Mouse (Mus musculus): ENCODE results near the gene Tbc1d20. TPM values are rescaled to one million over a fixed set of nuclear protein-coding genes. Genes with fewer than 3 reads are reported as not detected.
"Not testable (repeated sequence)": the region's sequence is repeated elsewhere in the genome, so short reads cannot be mapped to it uniquely, and the experiment has no call there.

Tbc1d20 gene
- polyA plus RNA-seq (2012; rRNA removed) = 61.9 and 68.5 TPM in 2 replicates

DNA sequence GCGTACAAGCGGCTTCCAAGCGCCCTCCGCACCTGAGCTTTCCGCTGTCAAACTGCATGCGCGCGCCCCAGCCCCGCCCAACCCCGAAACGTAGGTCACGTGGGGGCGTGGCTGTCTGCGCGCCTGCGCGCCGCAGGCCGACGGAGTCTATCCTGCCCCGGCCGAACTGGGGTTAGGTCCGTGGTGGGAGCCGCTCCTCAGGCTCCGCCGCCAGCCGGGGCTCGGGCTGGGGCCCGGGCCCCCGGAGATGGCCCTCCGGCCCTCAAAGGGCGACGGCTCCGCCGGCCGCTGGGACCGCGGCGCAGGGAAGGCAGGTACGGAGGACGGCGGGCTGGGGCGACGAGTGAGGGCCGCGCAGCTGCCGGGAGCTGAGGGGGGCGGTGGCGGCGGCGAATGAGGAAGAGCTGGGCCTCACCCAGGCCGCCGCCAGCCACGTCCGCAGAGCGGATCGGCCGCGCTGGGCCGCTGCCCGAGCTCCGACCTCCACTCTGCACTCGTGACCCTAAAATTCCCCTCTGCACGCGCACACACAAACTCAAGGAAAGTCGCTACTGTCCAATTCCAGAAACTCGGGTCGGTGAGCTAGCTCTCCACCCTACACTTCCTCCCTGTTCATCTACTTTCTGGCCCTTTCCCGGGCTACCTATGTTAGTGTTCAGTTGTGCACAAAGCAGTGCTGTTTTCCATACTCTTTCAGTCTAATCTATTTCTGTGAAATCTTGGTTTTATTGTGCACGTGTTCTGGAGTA lies at the start of gene Tbc1d20:
Gene Tbc1d20 (plus strand): TSS at position 102 of the 749 bp plus-strand sequence.
- no peak for DNase-seq (ENCODE audit: low read depth, low spot score)

DNA sequence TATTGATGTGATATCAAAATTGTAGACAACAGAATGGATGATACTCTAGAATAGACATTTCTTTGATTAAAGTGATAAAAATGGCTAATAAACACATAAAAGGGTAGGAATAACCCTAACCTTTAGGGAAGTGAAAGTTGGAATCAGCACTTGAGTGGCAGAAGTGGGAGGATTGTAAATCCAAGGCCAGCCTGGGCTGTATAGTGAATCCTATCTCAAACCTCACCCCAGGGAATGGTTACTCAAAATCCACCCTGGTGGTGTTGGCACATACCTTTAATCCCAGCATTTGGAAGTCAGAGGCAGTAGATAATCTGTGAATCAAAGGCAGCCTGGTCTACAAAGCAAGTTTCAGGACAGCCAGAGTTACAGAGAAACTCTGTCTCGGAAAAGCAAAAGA lies 46.4 kb upstream of the Tbc1d20 start:
- no peak for DNase-seq (ENCODE audit: low read depth, low spot score)
- WGBS = 76% methylated on average over 1 of the region's 1 CpGs

More for the DNA sequence above, at the start of gene Tbc1d20:
- WGBS = under 1% methylated on average over 60 of the region's 70 CpGs

DNA sequence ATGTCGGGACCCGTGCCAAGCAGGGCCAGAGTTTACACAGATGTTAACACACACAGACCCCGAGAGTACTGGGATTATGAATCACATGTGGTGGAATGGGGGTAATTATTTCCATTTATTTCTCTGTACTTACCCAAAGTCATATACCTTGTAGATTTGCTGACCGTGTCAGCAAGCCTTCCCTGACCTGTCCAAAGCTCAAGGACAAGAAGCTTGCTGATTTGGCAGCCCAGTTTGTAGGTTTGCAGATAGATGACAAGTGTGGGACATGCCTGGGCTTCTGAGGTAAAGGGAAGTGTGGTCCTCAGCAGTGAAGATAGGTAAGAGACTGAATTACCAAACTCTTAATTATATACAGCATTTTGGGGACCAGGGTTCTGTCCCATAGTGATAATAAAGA lies 43.1 kb upstream of the Tbc1d20 start:
- WGBS = 28% methylated on average over 4 of the region's 4 CpGs
- DNase-seq (ENCODE audit: low read depth, low spot score) = no peak

DNA sequence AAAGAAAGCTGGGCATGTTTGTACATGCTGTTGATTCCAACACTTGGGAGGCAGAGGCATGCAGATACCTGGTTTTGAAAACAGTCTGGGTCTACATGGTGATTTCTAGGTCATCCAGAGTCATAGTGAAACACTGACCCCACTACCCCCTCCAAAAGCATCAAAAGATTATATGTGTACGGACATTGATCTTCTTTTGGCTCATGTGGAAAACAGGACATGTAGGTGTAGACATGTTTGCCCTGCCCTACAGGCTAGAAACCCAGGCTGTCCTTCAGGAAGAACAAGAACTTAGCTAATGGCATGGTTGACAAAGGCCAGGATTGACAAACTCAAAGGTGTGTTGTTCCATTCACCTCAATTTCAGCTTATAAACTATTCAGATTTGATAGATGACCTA lies 33.9 kb upstream of the Tbc1d20 start:
- no peak for DNase-seq (ENCODE audit: low read depth, low spot score)
- WGBS = 91% methylated on average over 1 of the region's 1 CpGs

DNA sequence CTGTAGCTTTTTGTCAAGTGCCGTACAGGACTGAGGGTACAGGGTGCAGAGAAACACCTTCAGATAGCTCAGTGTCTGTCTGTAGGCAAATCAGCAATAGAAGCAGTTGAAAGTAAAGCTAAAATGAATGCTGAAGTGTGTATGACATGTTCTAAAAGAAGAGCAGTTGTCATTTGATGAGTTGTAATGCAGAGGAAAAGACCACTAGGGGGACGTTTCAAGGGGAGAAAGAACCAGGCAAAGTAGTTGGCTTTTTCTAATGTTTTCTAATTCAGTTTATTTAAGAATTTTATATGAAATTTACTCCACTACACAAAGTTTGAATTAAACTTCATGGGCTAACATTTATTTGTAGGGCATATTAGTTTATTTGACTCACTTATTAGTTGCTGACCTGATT lies 20.0 kb upstream of the Tbc1d20 start:
- DNase-seq (ENCODE audit: low read depth, low spot score) = no peak
- WGBS = 78% methylated on average over 2 of the region's 2 CpGs

GRCm38 (mm10) chr2:152281407-152281806 lies 12.2 kb upstream of the Tbc1d20 start:
- 24% methylated on average over 3 of the region's 3 CpGs for WGBS
- no peak for DNase-seq (ENCODE audit: low read depth, low spot score)

DNA sequence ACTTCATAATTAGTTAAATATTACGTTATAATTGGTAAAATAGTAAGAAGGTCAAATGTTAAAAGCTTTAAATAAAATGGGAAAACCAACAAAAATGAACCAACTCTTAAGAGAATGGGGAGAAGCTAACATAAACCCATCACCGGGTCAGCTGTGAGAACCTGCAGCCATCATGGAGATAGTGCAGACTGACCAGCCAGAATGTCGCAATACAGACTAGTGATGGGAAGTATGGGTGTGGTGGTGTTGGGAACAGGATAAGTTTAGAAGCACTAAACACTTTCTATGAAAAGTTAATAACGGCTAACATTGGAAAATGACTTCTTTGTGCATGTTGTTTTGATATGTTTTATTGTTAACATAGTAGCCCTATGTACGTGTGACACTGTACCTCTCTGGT lies 6.1 kb upstream of the Tbc1d20 start:
- WGBS = 80% methylated on average over 5 of the region's 5 CpGs
- no peak for DNase-seq (ENCODE audit: low read depth, low spot score)

GRCm38 (mm10) chr2:152288046-152288445 lies 5.6 kb upstream of the Tbc1d20 start:
- WGBS = 78% methylated on average over 8 of the region's 8 CpGs
- DNase-seq (ENCODE audit: low read depth, low spot score) = no peak

- not testable (repeated sequence) for DNase-seq (ENCODE audit: low read depth, low spot score)
- WGBS = 60% methylated on average over 2 of the region's 2 CpGs
These were observed 4.0 kb upstream of the Tbc1d20 start for GRCm38 (mm10) chr2:152289623-152290022.

GRCm38 (mm10) chr2:152292475-152292874 lies 1.2 kb upstream of the Tbc1d20 start:
- DNase-seq (ENCODE audit: low read depth, low spot score) = no peak
- WGBS = 76% methylated on average over 2 of the region's 2 CpGs

GRCm38 (mm10) chr2:152293179-152293726 lies 375 bp upstream of the Tbc1d20 start:
- DNase-seq (ENCODE audit: low read depth, low spot score) = no peak
- WGBS = 1% methylated on average over 15 of the region's 15 CpGs

DNA sequence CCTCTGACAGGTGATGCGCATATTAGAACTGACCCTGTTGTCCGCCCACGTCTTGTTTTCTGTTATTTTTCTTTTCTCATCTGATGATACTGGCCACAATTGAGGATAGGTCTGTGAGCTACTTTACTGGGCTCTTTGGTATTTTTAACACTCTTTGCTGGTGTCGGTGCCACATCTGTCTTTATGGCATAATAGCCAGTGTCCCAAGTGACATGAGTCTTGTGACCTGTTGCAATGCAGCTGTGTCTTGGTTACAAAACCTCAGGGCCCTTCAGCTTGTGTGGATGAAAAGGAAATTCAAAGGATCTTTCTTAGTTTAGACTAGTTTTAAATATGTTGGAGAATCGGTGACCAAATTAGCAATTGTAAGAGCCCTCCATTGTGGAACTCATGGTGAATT lies 913 bp downstream of the Tbc1d20 start:
- DNase-seq (ENCODE audit: low read depth, low spot score) = no peak
- WGBS = 18% methylated on average over 5 of the region's 5 CpGs

DNA sequence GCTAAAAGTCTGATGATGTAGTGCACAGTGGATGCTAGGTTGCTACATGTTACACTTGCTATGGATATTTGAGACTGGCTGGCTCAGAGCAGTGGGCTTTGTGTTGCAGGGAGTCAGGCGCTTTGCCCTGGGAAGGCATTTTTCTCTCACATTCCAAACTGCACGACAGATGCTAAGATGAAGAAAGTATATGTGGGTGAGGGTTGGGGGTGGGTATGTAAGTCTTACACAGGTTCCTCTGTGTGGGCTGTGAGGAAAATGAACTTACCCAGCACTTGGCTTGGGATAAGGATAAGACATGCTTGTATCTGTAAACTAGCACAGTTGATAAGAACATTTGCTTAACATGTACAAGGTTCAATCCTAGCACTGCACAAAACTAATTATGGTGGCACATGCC lies 9.2 kb downstream of the Tbc1d20 start:
- 86% methylated on average over 2 of the region's 2 CpGs for WGBS

DNA sequence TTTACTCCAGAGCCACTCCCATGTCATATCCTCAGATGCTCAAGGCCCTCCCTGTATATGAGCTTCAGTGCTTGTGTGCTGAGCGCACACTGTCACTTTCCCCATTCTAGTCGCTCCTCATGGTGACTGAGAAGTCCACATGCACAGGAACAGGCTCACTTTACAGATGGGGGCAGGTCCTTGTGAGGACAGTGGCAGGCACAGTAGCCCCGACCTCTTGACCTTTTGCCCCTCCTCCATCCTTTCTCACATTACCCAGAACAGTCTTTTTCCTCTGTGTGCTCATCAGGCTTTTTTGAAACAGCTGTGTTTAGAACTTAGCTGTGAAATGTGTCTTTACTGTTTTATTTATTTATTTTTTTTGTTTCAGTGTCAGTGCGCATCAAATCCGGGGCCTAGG lies 10.2 kb downstream of the Tbc1d20 start:
- WGBS = 79% methylated on average over 5 of the region's 5 CpGs
- no peak for DNase-seq (ENCODE audit: low read depth, low spot score)

More for the DNA sequence above, 9.2 kb downstream of the Tbc1d20 start:
- DNase-seq (ENCODE audit: low read depth, low spot score) = no peak

DNA sequence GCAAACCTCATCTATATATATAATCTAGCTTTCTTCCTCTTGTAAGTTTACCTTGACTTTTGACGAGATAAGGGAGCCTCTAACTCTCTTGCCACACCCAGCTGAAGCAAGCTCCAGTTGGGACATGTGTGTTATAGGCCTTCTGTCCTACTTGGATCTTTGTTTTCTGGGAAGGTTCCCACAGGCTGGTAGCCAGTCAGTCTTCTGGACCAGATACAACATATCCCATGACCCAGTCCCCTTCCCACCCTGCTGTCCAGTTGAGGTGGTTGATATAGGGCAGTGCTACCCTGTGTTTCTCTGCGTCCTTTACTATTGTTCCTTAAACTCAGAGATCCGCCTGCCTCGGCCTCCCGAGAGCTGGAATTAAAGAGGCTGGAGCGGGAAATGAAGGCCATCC lies 11.9 kb downstream of the Tbc1d20 start:
- 85% methylated on average over 6 of the region's 6 CpGs for WGBS
- no peak for DNase-seq (ENCODE audit: low read depth, low spot score)

DNA sequence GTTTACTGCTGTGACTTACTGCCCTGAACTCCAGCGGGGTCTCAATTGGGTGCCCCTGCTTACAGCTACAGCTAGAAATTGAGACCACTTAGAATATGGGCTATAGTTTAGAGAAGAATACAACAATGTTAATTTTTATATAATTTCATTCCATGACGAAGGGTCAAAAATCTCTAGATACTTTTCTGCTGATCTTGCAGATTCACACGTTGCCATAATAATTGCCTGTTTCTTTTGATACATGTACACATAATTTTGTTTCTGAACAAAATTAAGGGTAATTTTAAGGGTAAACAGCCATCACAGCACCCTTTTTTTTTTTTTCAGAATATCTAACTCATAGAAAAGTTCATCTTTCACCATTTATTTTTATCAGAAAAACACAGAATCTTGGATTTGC lies 13.6 kb downstream of the Tbc1d20 start:
- DNase-seq (ENCODE audit: low read depth, low spot score) = no peak
- WGBS = 89% methylated on average over 3 of the region's 3 CpGs

- DNase-seq (ENCODE audit: low read depth, low spot score) = no peak
- 29% methylated on average over 7 of the region's 7 CpGs for whole genome bisulfite sequencing
These were observed 19.4 kb downstream of the Tbc1d20 start for GRCm38 (mm10) chr2:152312996-152313395.

- no peak for DNase-seq (ENCODE audit: low read depth, low spot score)
- 87% methylated on average over 6 of the region's 6 CpGs for WGBS
These were observed 20.3 kb downstream of the Tbc1d20 start for GRCm38 (mm10) chr2:152313926-152314325.

DNA sequence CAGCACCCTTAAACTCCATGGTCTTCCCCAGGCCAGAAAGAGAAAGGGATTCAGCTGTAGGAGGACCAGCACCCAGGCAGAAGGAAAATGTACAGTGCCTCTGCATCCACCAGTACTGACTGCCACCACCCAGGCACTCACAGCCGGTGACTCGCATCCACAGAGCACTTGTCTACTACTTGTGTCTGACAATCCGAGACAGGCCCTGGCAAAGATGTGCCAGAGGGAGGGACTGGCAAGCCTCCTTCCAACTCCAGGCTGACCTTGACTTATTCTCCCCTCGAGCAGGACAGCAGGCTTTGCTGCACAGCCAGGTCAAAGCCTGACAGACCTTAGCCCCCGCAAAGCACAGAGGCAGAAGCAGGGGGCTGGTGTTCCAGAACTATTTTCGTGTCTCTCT lies 23.4 kb downstream of the Tbc1d20 start:
- 73% methylated on average over 6 of the region's 6 CpGs for WGBS
- DNase-seq (ENCODE audit: low read depth, low spot score) = no peak

DNA sequence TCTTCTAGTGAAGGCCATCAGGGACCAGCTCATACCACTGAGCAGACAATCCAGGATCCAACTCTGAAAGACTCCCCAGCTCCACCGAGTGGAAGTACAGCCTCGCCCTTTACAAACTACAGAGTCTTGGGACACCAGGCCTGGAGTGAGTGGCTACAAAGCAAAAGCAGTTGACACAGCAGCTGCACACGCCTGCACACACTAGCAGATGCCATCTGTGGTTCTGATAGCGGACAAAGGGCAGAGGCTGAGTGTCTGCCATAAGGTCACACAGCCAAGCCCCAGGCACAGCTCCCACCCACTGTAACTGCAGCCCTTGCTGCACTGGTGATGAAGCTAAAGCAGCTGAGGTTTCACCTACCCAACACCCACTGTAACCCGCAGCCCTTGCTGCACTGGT lies 27.9 kb downstream of the Tbc1d20 start:
- DNase-seq (ENCODE audit: low read depth, low spot score) = no peak
- WGBS = 67% methylated on average over 5 of the region's 5 CpGs

DNA sequence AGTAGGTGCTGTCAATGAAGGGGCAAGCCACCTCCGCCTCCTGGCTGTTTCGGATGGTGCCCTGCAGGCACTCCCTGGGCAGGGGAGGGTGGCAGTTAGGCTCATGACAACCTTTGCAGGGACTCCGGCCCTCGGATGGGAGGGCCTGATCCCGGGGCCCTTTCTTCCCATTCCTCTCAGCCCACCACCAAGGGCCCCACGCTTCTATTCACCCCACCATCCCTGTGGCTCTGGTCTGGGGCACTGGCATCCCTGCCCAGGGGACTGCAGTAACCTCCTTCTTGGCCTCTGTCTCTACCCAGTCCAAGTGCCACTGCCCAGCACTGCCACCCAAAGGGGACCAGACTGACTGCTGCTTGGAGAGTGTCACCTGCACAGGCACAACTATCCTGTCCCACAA lies 28.6 kb downstream of the Tbc1d20 start:
- no peak for DNase-seq (ENCODE audit: low read depth, low spot score)

More for the DNA sequence above, 28.6 kb downstream of the Tbc1d20 start:
- WGBS = 95% methylated on average over 6 of the region's 6 CpGs
